15 mouse cellular contexts compared by ENCODE assay signal in genomic region chr5:88691506-88692095, GRCm38 (mm10).
"Had no signal": no experiment of that assay in that cellular context is flagged by ENCODE, and none has a peak within 500 bp of the region (broad histone marks: within the 10 kb centered on the region; RNA-seq: fewer than 3 reads in every experiment).

No protein-coding gene starts in this region.

- H3K27ac ChIP-seq: hindbrain, embryonic 13.5 days; hindbrain, postnatal 0 days; kidney, postnatal 0 days; limb, embryonic 13.5 days; midbrain, embryonic 15.5 days; neural tube, embryonic 13.5 days had no signal

- ATAC-seq: hindbrain, postnatal 0 days; midbrain, embryonic 15.5 days had no signal

- H3K36me3 ChIP-seq: hindbrain, embryonic 13.5 days; limb, embryonic 13.5 days; midbrain, embryonic 15.5 days; neural tube, embryonic 13.5 days had no signal

- H3K4me3 ChIP-seq: hindbrain, embryonic 13.5 days; limb, embryonic 13.5 days; midbrain, embryonic 15.5 days; neural tube, embryonic 13.5 days had no signal

- H3K4me1 ChIP-seq: hindbrain, embryonic 13.5 days; limb, embryonic 13.5 days; midbrain, embryonic 15.5 days; neural tube, embryonic 13.5 days had no signal

- H3K9me3 ChIP-seq: hindbrain, embryonic 13.5 days; limb, embryonic 13.5 days; midbrain, embryonic 15.5 days; neural tube, embryonic 13.5 days had no signal

- H3K9ac ChIP-seq: hindbrain, embryonic 13.5 days; limb, embryonic 13.5 days; midbrain, embryonic 15.5 days; neural tube, embryonic 13.5 days had no signal

- H3K27me3 ChIP-seq: hindbrain, embryonic 13.5 days; limb, embryonic 13.5 days; midbrain, embryonic 15.5 days; neural tube, embryonic 13.5 days had no signal

- DNase-seq: kidney, adult 11 months; layer of hippocampus, adult 9-11 months; layer of hippocampus, postnatal 36 days; lung, adult 2 months; retina, postnatal 1 day; right cerebral cortex, postnatal 4 days; spleen, adult 18-20 months; thymus, adult 18-20 months; thymus, postnatal 14 days had no signal

- H3K4me2 ChIP-seq: hindbrain, embryonic 13.5 days; limb, embryonic 13.5 days; midbrain, embryonic 15.5 days; neural tube, embryonic 13.5 days had no signal
